Mouse (Mus musculus) lung, embryonic 15.5 days (tissue): ENCODE data around the gene Fkbp15. TPM values are rescaled to one million over a fixed set of nuclear protein-coding genes. Genes with fewer than 3 reads are reported as not detected.

Experiments used
- ATAC-seq: fragments of 200-750 bp; cut with Nextera tagmentation; 2 replicates; pipeline ENCODE4 v1.8.0; 2017; ENCODE audit warnings: moderate number of reproducible peaks, borderline replicate concordance; ENCODE audit not compliant: low FRiP score, low TSS enrichment; ENCODE audit errors: extremely low read depth
- H3K27ac ChIP-seq: fragments of 300-500 bp; sonication (generic); 2 replicates; pipeline ENCODE4 v1.5.1; 2015; ENCODE audit warnings: moderate library complexity, mild to moderate bottlenecking, inconsistent platforms
- H3K27me3 ChIP-seq: fragments of 300-500 bp; sonication (generic); 2 replicates; pipeline ENCODE4 v1.6.1; 2015; ENCODE audit warnings: inconsistent platforms
- H3K36me3 ChIP-seq: fragments of 300-500 bp; sonication (generic); 2 replicates; pipeline ENCODE4 v1.6.1; 2015; ENCODE audit warnings: inconsistent platforms
- H3K4me1 ChIP-seq: fragments of 300-500 bp; sonication (generic); 2 replicates; pipeline ENCODE4 v1.6.1; 2015; ENCODE audit warnings: inconsistent platforms
- H3K4me2 ChIP-seq: fragments of 300-500 bp; sonication (generic); 2 replicates; pipeline ENCODE4 v1.6.1; 2015; ENCODE audit warnings: inconsistent platforms, mild to moderate bottlenecking, moderate library complexity
- H3K4me3 ChIP-seq: fragments of 300-500 bp; sonication (generic); 2 replicates; pipeline ENCODE4 v1.5.1; 2015; ENCODE audit warnings: mild to moderate bottlenecking, inconsistent platforms
- H3K9ac ChIP-seq: fragments of 300-500 bp; sonication (generic); 2 replicates; pipeline ENCODE4 v1.6.1; 2015; ENCODE audit warnings: inconsistent platforms
- H3K9me3 ChIP-seq: fragments of 300-500 bp; sonication (generic); 2 replicates; pipeline ENCODE4 v1.6.1; 2016; ENCODE audit warnings: inconsistent platforms
- WGBS: fragments of 180-500 bp; shearing (Covaris S2); methylation state at CpG from one replicate; pipeline ENCODE4 v1.1.7; 2015; 5-methylcytosine and 5-hydroxymethylcytosine counted together
- polyA plus RNA-seq: library from polyadenylated mRNA; unstranded; fragments of >200 nt; fragmentation: Nextera tagmentation; extraction: Ambion mirVana; gene quantifications from 2 replicates; pipeline ENCODE4 v1.2.1, GENCODE M21; 2015

The Fkbp15 gene
- polyA plus RNA-seq, 1 experiment from 2014 or later = 25.2 TPM

GRCm38 (mm10) chr4:62308406-62308805 lies 51.9 kb downstream of the Fkbp15 start:
- H3K4me1 ChIP-seq = no peaks in the 10 kb centered on the region
- peaks cover 40% of the 10 kb centered on the region for H3K36me3 ChIP-seq
- ATAC-seq = no peak
- H3K4me2 ChIP-seq = no peak overlapping the region
- no peak overlapping the region for H3K9ac ChIP-seq
- H3K9me3 ChIP-seq = no peaks in the 10 kb centered on the region
- no peaks in the 10 kb centered on the region for H3K27me3 ChIP-seq
- no peak overlapping the region for H3K27ac ChIP-seq
- H3K4me3 ChIP-seq = no peak overlapping the region

DNA sequence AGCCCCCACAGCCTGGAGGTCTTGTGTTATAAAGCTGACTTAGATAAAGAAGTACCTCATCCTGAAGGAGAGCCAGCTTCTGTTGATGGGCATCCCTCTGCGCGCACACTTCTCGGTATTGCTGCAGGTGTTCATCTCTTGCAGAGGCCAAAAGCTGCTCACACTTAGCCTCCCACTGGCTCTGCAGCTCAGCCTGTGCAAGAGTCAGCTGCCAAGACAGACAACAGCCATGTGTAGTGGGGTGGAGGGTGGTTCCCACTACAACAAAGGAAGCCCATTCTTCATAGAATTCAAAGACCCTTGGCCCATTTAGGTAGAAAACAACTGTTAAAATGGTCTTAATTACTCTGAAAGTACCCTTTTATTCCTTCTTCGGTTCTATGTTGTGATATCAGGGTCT lies 53.5 kb downstream of the Fkbp15 start:
- no peaks in the 10 kb centered on the region for H3K9me3 ChIP-seq
- H3K4me1 ChIP-seq = no peaks in the 10 kb centered on the region
- H3K27me3 ChIP-seq = no peaks in the 10 kb centered on the region
- WGBS = 88% methylated on average over 4 of the region's 4 CpGs
- H3K36me3 ChIP-seq = peaks cover 38% of the 10 kb centered on the region; the same call in 1 of the 2 replicates
- no peak for ATAC-seq
- H3K4me2 ChIP-seq = no peak overlapping the region
- no peak overlapping the region for H3K4me3 ChIP-seq
- no peak overlapping the region for H3K9ac ChIP-seq
- H3K27ac ChIP-seq = no peak overlapping the region

GRCm38 (mm10) chr4:62306301-62306700 lies 54.0 kb downstream of the Fkbp15 start:
- no peaks in the 10 kb centered on the region for H3K9me3 ChIP-seq
- no peaks in the 10 kb centered on the region for H3K27me3 ChIP-seq
- H3K4me1 ChIP-seq = no peaks in the 10 kb centered on the region
- H3K4me3 ChIP-seq = no peak overlapping the region
- H3K9ac ChIP-seq = no peak overlapping the region
- peaks cover 34% of the 10 kb centered on the region; the same call in 1 of the 2 replicates for H3K36me3 ChIP-seq
- ATAC-seq = no peak
- 77% methylated on average over 1 of the region's 1 CpGs for WGBS
- H3K27ac ChIP-seq = no peak overlapping the region
- no peak overlapping the region for H3K4me2 ChIP-seq

- no peak for ATAC-seq
- Histone ChIP-seq H3K27me3 (no peaks in the 10 kb centered on the region), H3K9me3 (no peaks in the 10 kb centered on the region), H3K4me2 (no peak overlapping the region), H3K9ac (no peak overlapping the region), H3K36me3 (peaks cover 51% of the 10 kb centered on the region), H3K27ac (no peak overlapping the region), H3K4me1 (no peaks in the 10 kb centered on the region), H3K4me3 (no peak overlapping the region)
- WGBS = 84% methylated on average over 1 of the region's 1 CpGs
These were observed 57.1 kb downstream of the Fkbp15 start for GRCm38 (mm10) chr4:62303288-62303687.

DNA sequence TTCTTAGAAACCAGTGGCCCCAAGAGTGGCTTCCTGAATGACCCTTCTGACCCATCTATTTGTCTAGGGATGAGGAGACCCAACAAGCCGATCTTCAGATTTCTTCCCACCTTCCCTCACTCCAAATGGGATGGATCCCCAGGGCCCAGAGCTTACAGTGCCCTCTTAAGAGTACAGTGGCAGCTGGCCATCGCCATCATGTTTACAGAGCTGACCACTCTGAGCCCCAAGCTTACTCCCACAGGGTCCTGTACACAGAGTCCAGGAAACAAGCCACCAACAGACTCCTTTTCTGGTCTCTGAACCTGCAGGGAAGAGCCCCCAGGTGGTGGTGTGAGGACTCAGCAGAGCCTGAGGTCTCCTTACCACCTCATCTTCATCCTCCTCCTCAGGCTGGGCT lies 57.6 kb downstream of the Fkbp15 start:
- no peak overlapping the region for H3K4me3 ChIP-seq
- no peak for ATAC-seq
- H3K4me1 ChIP-seq = no peaks in the 10 kb centered on the region
- H3K27ac ChIP-seq = no peak overlapping the region
- 22% methylated on average over 2 of the region's 2 CpGs for WGBS
- H3K4me2 ChIP-seq = no peak overlapping the region
- H3K36me3 ChIP-seq = peaks cover 52% of the 10 kb centered on the region
- no peak overlapping the region for H3K9ac ChIP-seq
- H3K27me3 ChIP-seq = no peaks in the 10 kb centered on the region
- no peaks in the 10 kb centered on the region for H3K9me3 ChIP-seq

DNA sequence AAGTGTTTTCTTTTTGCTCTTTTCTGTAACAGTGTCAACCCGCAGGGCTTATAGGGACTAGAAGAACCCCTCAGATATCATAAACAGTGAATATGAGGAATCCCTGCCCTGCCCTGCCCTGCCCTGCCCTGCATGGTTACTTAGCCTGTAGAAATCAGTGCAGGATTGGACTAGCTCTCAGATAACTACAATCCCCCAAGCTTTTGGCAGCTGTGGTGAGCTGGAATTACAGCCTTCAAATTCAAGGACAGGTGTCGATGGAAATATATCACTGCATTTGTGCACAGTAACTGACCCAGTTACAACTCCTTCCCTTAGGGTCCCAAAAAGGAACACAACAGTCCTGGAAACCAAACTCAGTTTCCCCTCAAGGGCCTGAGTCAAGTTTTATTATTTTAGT lies 60.3 kb downstream of the Fkbp15 start:
- H3K36me3 ChIP-seq = peaks cover 65% of the 10 kb centered on the region
- H3K4me2 ChIP-seq = no peak overlapping the region
- no peak overlapping the region for H3K4me3 ChIP-seq
- 93% methylated on average over 2 of the region's 2 CpGs for WGBS
- no peak overlapping the region for H3K27ac ChIP-seq
- no peak for ATAC-seq
- no peaks in the 10 kb centered on the region for H3K4me1 ChIP-seq
- no peaks in the 10 kb centered on the region for H3K9me3 ChIP-seq
- no peaks in the 10 kb centered on the region for H3K27me3 ChIP-seq
- no peak overlapping the region for H3K9ac ChIP-seq

DNA sequence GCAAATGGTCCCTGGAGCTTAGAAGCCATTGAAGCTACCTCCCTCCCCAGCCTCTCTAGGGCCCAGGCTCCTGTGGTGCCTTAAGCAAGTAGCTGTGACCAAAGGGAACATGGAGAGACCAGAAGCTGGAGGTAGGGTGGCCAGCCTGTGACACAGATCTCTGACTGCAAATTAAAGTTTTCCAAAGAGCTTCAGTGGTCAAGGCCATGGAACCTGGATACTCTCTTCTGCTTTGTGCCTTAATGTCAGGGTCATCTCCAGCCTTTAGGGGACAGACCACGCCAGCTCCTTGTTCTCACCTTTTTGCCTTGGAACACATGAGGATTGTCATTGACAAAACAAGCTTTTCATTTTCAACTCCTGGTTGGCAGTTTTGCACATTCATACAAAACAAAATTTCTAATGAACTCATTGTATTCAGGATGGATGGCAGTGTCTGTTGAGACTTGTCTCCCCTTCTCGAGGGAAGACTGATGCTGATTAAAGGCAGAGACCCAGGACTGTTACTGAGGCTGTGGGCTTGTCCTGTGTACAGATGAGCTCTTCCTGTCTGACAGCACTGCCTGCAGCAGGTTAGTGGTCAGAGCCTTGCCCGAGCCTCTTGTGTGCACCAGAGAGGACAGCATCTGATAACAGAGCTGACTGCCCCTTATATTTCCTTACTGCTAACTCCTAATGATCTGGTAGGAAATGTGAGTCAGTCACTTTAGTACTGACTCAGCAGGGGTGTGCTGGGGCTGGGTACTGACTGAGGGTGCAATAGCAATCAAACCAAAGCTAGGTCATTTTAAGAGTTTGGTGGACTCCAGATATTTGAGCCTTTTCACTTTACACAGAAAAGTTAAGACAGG lies 62.8 kb downstream of the Fkbp15 start:
- H3K27me3 ChIP-seq = no peaks in the 10 kb centered on the region
- no peak overlapping the region for H3K4me3 ChIP-seq
- H3K4me2 ChIP-seq = no peak overlapping the region
- H3K27ac ChIP-seq = no peak overlapping the region
- no peaks in the 10 kb centered on the region for H3K4me1 ChIP-seq
- no peaks in the 10 kb centered on the region for H3K9me3 ChIP-seq
- 74% methylated on average over 3 of the region's 3 CpGs for WGBS
- H3K9ac ChIP-seq = no peak overlapping the region
- peaks cover 42% of the 10 kb centered on the region for H3K36me3 ChIP-seq
- no peak for ATAC-seq

DNA sequence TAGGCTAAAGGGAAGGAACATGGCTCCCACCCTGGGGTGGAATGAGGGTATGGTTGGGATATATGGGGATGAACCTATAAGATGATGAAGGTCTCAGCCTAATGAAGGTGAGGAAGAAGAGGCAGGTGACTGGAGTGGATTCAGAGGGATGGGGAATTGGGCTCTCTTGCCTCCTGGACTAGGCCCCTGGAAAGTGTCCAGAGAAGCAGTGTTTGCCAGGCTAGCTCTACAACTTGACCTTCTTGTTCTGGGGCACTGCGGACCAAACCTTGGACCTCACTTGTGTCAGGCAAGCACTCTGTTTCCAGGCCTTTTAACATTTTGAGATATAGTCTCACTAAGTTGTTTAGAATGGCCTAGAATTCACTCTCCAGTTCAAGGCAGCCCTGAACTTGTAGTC lies 65.6 kb downstream of the Fkbp15 start:
- no peaks in the 10 kb centered on the region for H3K4me1 ChIP-seq
- no peak overlapping the region for H3K27ac ChIP-seq
- H3K9me3 ChIP-seq = no peaks in the 10 kb centered on the region
- no peak overlapping the region for H3K4me3 ChIP-seq
- H3K27me3 ChIP-seq = no peaks in the 10 kb centered on the region
- H3K9ac ChIP-seq = no peak overlapping the region
- peaks cover 36% of the 10 kb centered on the region for H3K36me3 ChIP-seq
- no peak for ATAC-seq
- H3K4me2 ChIP-seq = no peak overlapping the region
- WGBS = 96% methylated on average over 1 of the region's 1 CpGs

DNA sequence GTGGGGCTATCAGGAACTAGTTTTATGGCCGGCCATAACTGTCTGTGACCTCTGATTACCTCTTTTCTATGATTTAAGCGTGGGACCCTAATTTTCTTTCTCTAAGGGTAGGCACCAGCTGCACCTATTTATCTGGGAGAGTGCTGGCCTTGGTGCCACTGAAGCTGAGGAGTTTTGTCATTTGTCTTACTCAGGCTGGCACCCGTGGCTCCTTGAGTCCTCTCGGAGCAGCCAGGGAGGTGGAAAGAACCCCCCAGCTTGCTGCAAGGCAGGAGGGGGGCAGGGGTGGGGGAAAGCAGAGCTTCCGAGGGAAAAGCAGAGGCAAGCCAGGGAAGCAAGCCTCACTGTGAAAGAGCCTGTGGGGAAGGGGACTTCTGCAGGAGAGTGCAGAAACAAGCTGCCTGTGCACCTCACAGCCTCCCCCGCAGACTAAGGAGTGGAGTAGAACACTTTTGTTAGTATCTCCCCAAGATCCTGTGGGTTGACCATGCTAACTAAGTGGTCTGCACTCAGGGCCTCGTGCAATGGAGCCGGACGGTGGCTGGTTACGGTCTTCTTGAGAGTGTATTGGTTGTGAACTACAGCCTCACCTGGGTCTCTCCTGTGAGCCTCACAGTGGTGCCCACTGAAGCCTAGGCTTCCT lies 67.0 kb downstream of the Fkbp15 start:
- Histone ChIP-seq H3K4me3 (no peak overlapping the region), H3K4me1 (no peaks in the 10 kb centered on the region), H3K4me2 (no peak overlapping the region), H3K9me3 (no peaks in the 10 kb centered on the region), H3K27me3 (no peaks in the 10 kb centered on the region), H3K9ac (no peak overlapping the region), H3K36me3 (peaks cover 22% of the 10 kb centered on the region), H3K27ac (no peak overlapping the region)
- 62% methylated on average over 10 of the region's 10 CpGs for WGBS
- no peak for ATAC-seq

DNA sequence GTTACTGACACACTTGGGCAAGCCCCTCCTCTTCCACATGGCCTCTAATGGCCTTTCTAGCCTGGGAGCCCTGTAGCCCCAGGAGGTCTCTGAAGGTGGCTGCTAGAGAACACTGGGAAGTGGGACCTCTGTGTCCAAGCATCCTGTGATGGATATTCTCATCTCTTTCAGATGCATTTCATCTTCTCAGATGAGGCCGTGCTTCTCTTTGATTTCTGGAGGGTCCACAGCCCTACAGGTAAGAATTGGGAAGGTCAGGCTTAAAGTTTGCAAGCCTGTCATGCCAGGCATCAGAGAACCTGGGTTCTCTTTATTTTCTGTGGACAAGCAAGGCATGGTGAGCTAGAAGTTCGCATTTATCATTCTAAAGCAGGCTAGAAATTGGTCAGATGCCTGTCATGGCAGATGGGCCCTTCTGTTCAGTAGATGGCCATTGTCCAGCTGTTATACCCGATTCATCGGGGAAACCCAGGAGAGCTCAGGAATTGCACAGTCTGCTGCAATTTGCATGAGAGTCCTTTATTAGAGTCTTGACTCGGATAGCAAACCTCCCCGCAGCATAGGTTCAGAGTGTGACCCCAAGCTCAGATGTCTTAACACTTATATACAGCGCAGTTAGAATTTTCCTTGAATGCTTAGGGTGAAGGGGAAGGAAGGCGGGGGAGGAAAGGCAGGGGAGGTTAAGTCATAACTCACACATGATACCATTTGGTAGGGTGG lies 67.7 kb downstream of the Fkbp15 start:
- 75% methylated on average over 8 of the region's 8 CpGs for WGBS
- no peak overlapping the region for H3K4me2 ChIP-seq
- H3K27me3 ChIP-seq = no peaks in the 10 kb centered on the region
- no peak overlapping the region for H3K27ac ChIP-seq
- no peak overlapping the region for H3K9ac ChIP-seq
- no peak for ATAC-seq
- H3K36me3 ChIP-seq = peaks cover 16% of the 10 kb centered on the region
- no peak overlapping the region for H3K4me3 ChIP-seq
- peaks cover 4% of the 10 kb centered on the region for H3K4me1 ChIP-seq
- H3K9me3 ChIP-seq = no peaks in the 10 kb centered on the region

DNA sequence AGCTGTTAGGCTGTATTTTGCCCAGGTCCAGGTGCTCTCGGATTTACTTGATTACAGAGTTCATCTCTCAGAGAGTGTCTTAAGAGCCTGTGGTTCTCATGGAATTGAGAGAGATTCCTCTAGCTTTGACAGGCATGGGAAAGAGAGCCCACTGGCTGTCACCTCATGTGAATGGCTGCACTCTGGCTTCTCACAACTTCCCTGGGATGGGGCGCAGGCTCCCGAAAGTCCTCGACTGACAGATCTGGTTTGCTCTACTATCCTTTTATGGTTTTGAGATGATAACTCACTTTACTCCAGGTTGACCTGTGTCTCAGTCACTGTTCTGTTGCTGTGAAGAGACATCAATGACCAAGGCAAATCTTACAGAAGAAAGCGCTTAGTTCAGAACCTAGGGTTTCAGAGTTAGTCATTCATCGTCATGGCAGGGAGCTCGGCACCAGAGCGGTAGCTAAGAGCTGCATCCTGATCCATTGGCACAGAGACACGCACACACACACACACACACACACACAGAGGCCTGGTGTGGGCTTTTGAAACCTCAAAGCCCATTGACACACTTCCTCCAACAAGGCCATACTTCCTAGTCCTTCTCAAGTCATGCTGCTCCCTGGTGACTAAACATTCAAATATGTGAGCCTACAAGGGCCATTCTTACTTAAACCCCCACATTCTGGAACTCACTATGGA lies 69.4 kb downstream of the Fkbp15 start:
- H3K4me2 ChIP-seq = no peak overlapping the region
- no peaks in the 10 kb centered on the region for H3K9me3 ChIP-seq
- no peak overlapping the region for H3K4me3 ChIP-seq
- peaks cover 11% of the 10 kb centered on the region for H3K4me1 ChIP-seq
- WGBS = 87% methylated on average over 9 of the region's 9 CpGs
- H3K36me3 ChIP-seq = peaks cover under 1% of the 10 kb centered on the region; the same call in 1 of the 2 replicates
- no peak overlapping the region for H3K27ac ChIP-seq
- no peak for ATAC-seq
- H3K9ac ChIP-seq = no peak overlapping the region
- H3K27me3 ChIP-seq = no peaks in the 10 kb centered on the region
